Mouse (Mus musculus) liver, adult 2 months (tissue): Measurements from ENCODE around the gene Trappc6a. TPM values are rescaled to one million over a fixed set of nuclear protein-coding genes. Genes with fewer than 3 reads are reported as not detected.

Experiments
- DNase-seq: peaks from one replicate; pipeline ENCODE4 v3.0.0-alpha.2; 2011; ENCODE audit warnings: low read depth, low spot score; ENCODE audit errors: extremely low read depth
- H3K27ac ChIP-seq: fragments of 200-500 bp; replicated peaks from 2 replicates; pipeline ENCODE4 v1.5.1; 2012; ENCODE audit warnings: low read depth, mild to moderate bottlenecking, control low read depth, inconsistent platforms, low read length; ENCODE audit not compliant: insufficient read depth
- H3K27me3 ChIP-seq: fragments of 200-500 bp; 2 replicates; pipeline ENCODE4 v1.6.1; 2012; ENCODE audit warnings: mild to moderate bottlenecking, moderate library complexity, low read length, inconsistent platforms; ENCODE audit not compliant: control insufficient read depth, insufficient read depth
- H3K36me3 ChIP-seq: fragments of 200-500 bp; 2 replicates; pipeline ENCODE4 v1.6.1; 2012; ENCODE audit warnings: low read length, inconsistent platforms; ENCODE audit not compliant: control insufficient read depth, insufficient read depth
- H3K4me1 ChIP-seq: fragments of 200-500 bp; 2 replicates; pipeline ENCODE4 v1.6.1; 2011; ENCODE audit warnings: low read length; ENCODE audit not compliant: control insufficient read depth, insufficient read depth
- H3K4me3 ChIP-seq: fragments of 200-500 bp; 2 replicates; pipeline ENCODE4 v1.5.1; 2011; ENCODE audit warnings: low read depth, mild to moderate bottlenecking, control low read depth, low read length, moderate library complexity; ENCODE audit not compliant: insufficient read depth
- H3K79me2 ChIP-seq: fragments of 200-500 bp; 2 replicates; pipeline ENCODE4 v1.6.1; 2012; ENCODE audit warnings: inconsistent platforms, mild to moderate bottlenecking, low read length, moderate library complexity; ENCODE audit not compliant: control insufficient read depth, insufficient read depth
- H3K9ac ChIP-seq: fragments of 200-500 bp; 2 replicates; pipeline ENCODE4 v1.6.1; 2012; ENCODE audit warnings: low read depth, mild to moderate bottlenecking, control low read depth, inconsistent platforms, low read length
- CTCF ChIP-seq: fragments of 200-500 bp; IDR thresholded peaks from 2 replicates; pipeline ENCODE4 v1.5.1; 2011; ENCODE audit warnings: low read depth, low read length, control low read depth
- POLR2A ChIP-seq: fragments of 200-500 bp; IDR thresholded peaks from 2 replicates; pipeline ENCODE4 v1.6.1; 2011; ENCODE audit warnings: low read length, control low read depth; ENCODE audit not compliant: insufficient read depth; ENCODE audit errors: extremely low read depth
- WGBS: fragments of 180-500 bp; shearing (Covaris S2); methylation state at CpG from one replicate; pipeline ENCODE4 v1.1.7; 2018; 5-methylcytosine and 5-hydroxymethylcytosine counted together
- polyA plus RNA-seq: library from polyadenylated mRNA; depleted of rRNA; stranded (reverse); fragments of >200 nt; gene quantifications from 2 replicates; pipeline ENCODE4 v1.2.3, GENCODE M21; 2012
- total RNA-seq: library from RNA; depleted of rRNA; stranded (reverse); fragments of >200 nt; gene quantifications from 2 replicates; pipeline ENCODE4 v1.2.3, GENCODE M21; 2014

Gene Trappc6a
- total and polyA plus RNA-seq, 2 experiments, result 25.5 to 58.2 TPM

DNA sequence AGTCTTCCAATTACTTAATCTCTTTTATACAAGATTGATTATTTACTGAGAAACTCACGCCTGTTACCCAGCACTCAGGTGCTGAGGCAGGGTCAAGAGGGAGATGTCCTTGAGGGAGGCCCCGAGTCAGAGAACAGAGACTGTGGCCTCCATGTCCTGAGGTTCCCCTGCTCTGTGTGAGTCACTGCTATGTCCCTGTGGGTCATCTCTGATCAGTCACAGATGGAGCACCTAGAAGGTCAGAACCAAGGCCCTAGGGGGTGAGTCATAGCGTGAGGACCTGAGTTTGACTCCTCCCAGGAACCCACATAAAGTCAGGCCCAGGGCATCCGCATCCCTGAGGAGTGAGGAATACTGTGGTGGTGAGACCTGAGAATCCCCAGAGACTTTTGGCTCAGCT, 6.5 kb upstream of the Trappc6a start:
- Histone ChIP-seq H3K27me3 (no peaks in the 10 kb centered on the region), H3K36me3 (no peaks in the 10 kb centered on the region), H3K27ac (peak overlapping the region; percentile 75), H3K9ac (no peak overlapping the region), H3K4me1 (peaks cover 15% of the 10 kb centered on the region), H3K79me2 (no peaks in the 10 kb centered on the region), H3K4me3 (no peak overlapping the region)
- no peak for DNase-seq
- 79% methylated on average over 4 of the region's 4 CpGs for WGBS
- TF ChIP-seq POLR2A (no peak), CTCF (no peak)

DNA sequence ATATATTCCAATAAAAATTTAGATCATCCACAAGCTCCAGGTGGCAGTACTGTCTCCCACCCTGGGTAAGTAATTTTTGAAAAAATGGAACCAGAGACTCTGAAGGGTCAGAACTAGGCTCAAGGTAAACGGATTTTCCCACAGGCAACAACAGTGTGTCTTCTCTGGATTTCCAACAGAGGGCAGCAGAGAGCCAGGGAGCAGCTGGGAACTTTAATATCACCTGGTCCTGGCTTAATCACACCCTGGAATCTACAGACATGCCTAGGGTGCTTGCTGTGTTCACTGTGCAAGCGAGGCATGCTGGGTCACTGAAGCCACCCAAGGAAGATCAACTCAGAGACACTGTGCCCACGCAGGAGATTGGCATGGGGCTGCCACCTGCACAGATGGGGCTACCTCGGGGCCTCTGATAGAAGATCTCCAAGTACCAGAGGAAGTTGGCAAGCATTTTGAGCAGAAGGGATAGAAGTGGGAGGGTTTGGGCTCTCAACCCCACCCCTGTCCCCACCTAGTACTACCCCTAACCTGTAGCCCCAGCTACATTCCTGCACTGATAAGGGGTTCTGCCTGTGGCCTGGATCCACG, 4.6 kb upstream of the Trappc6a start:
- Histone ChIP-seq H3K9ac (no peak overlapping the region), H3K4me3 (no peak overlapping the region), H3K4me1 (peaks cover 17% of the 10 kb centered on the region), H3K27ac (no peak overlapping the region), H3K36me3 (no peaks in the 10 kb centered on the region), H3K79me2 (peaks cover 4% of the 10 kb centered on the region; the same call in 1 of the 2 replicates), H3K27me3 (no peaks in the 10 kb centered on the region)
- 43% methylated on average over 5 of the region's 5 CpGs for WGBS
- TF ChIP-seq POLR2A (no peak), CTCF (peak; percentile 81)
- DNase-seq, result peak; percentile 48

DNA sequence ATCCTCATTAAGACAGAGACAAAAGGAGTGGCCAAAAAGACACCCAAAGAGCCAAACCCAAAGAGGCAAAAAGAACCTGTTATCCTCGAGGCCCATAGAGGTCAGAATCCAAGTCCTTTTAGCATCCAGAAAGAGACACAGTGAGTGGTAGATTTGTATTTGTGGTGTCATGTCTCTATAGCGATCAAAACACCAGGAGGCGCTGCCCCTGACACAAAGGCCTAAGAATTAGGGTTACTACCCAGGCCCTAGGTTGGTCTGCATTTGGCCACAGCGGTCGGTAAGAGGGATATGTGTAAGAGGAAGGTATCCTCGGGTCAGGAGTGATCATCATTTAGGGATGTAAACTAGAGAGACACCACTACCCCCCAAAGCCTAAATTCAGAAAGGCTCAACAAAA, 1.9 kb upstream of the Trappc6a start:
- peaks cover 13% of the 10 kb centered on the region; the same call in 1 of the 2 replicates for H3K79me2 ChIP-seq
- no peak for DNase-seq
- no peaks in the 10 kb centered on the region for H3K36me3 ChIP-seq
- H3K27me3 ChIP-seq, result no peaks in the 10 kb centered on the region
- H3K4me1 ChIP-seq, result peaks cover 9% of the 10 kb centered on the region; the same call in 1 of the 2 replicates
- H3K9ac ChIP-seq, result no peak overlapping the region
- WGBS, result 76% methylated on average over 6 of the region's 6 CpGs
- TF ChIP-seq CTCF (no peak), POLR2A (no peak)
- no peak overlapping the region for H3K27ac ChIP-seq
- no peak overlapping the region for H3K4me3 ChIP-seq

DNA sequence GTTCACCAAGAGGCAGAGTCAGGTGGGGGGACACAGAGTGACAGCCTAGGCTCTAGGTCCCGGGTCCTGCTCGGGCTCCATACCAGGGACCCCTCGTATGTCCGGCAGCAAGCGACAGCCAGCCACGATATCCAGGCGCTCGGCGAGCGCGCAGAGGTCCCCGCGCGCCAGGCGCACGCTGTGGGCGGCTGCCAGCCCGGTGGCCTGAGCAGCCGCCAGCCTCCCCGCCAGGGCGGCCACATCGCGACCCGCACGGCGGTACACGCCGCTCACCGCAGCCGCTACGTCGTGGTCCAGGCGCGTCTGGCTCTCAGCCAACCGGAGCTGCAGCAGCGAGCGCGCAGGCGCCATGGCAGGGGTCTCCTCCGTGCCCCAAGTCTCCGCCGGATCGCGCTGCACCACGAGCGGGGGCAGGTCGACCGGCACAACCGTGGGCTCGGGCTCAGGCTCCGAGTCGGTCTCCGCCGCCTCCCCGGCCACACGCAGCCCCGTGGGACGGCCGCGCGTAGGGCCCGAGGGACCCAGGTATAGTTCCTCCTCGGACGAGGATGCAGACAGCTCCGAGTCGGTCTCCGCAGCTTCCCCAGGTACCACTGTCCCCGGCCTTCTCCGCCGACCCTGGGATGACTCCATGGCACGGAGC, 1.1 kb upstream of the Trappc6a start:
- H3K27me3 ChIP-seq, result no peaks in the 10 kb centered on the region
- H3K79me2 ChIP-seq, result peaks cover 13% of the 10 kb centered on the region; the same call in 1 of the 2 replicates
- H3K4me3 ChIP-seq, result peak overlapping the region; percentile 93; the same call in 1 of the 2 replicates
- no peak overlapping the region for H3K27ac ChIP-seq
- WGBS, result 53% methylated on average over 71 of the region's 71 CpGs
- DNase-seq, result no peak
- no peaks in the 10 kb centered on the region for H3K36me3 ChIP-seq
- peaks cover 8% of the 10 kb centered on the region; the same call in 1 of the 2 replicates for H3K4me1 ChIP-seq
- peak overlapping the region; percentile 15 for H3K9ac ChIP-seq
- no peak for TF ChIP-seq POLR2A

DNA sequence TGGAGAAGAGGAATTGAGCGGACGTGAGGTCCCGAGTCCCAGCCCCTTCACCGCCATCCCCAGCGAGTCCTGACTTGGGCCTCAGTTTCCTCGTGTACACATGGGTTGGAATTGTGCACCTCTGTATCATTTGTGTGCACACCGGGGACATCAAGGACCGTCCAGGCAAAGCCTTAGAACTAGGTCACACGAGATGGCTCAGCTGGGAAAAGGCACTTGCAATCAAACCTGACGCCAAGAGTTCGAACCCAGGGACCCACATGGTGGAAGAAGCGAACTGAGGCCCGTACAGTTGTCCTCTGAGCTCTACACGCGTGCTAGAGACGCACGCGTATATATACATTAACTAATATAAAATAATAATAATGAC, 598 bp upstream of the Trappc6a start:
- no peaks in the 10 kb centered on the region for H3K36me3 ChIP-seq
- DNase-seq, result no peak
- peaks cover 8% of the 10 kb centered on the region; the same call in 1 of the 2 replicates for H3K4me1 ChIP-seq
- H3K27ac ChIP-seq, result no peak overlapping the region
- TF ChIP-seq POLR2A (no peak), CTCF (no peak)
- peaks cover 13% of the 10 kb centered on the region; the same call in 1 of the 2 replicates for H3K79me2 ChIP-seq
- peak overlapping the region; percentile 93 for H3K4me3 ChIP-seq
- H3K27me3 ChIP-seq, result no peaks in the 10 kb centered on the region
- peak overlapping the region; percentile 15; the same call in 1 of the 2 replicates for H3K9ac ChIP-seq
- WGBS, result 19% methylated on average over 18 of the region's 18 CpGs

DNA sequence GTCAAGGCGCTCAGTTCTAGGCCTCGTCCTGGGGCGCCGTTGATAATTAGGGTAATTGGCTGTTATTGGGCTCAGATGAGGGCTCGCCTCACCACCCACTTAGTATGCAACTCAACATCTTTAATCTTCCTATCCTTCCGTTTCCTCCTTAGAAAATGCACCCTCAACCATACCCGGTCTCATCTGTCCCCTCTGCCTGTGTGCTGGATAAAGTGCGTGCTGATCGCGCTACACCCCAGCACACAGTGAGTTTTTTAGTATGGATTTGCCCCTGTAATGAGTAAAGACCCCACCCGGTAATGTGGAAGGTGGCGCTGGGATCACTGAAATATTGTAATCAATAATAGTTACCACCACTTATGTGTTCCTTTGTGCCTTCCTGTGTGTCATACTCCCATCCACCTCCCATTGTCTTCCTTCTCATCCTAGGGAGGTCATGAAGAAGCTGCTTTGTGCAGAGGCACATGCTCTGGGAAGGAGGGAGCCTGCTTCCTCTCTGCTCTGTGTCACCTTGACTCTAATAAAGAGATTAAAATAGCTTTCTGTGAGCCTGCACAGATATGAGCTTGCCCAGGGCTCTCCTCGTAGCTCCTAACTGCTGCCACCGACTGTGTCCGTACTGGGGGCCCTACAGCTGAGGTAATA, 851 bp downstream of the Trappc6a start:
- peak overlapping the region; percentile 30; the same call in 1 of the 2 replicates for H3K27ac ChIP-seq
- peak overlapping the region; percentile 82 for H3K9ac ChIP-seq
- H3K4me3 ChIP-seq, result peak overlapping the region; percentile 93
- TF ChIP-seq CTCF (no peak), POLR2A (no peak)
- peaks cover 13% of the 10 kb centered on the region; the same call in 1 of the 2 replicates for H3K79me2 ChIP-seq
- no peak for DNase-seq
- WGBS, result 7% methylated on average over 15 of the region's 15 CpGs
- H3K36me3 ChIP-seq, result no peaks in the 10 kb centered on the region
- peaks cover 8% of the 10 kb centered on the region; the same call in 1 of the 2 replicates for H3K4me1 ChIP-seq
- no peaks in the 10 kb centered on the region for H3K27me3 ChIP-seq
